Mouse (Mus musculus): ENCODE data around the gene Clic1. TPM values are rescaled to one million over a fixed set of nuclear protein-coding genes. Genes with fewer than 3 reads are reported as not detected.
"Not testable (repeated sequence)": the region's sequence is repeated elsewhere in the genome, so short reads cannot be mapped to it uniquely, and the experiment has no call there.

Gene Clic1
- polyA plus RNA-seq, 1 experiment, result 173 TPM

- H3K9ac ChIP-seq (ENCODE audit: low read depth, poor library complexity, severe bottlenecking), result no peak overlapping the region
- no peaks in the 10 kb centered on the region for H3K9me3 ChIP-seq (replicated peaks; ENCODE audit: control insufficient read depth, insufficient read depth, low read length, poor library complexity, severe bottlenecking)
- no peaks in the 10 kb centered on the region for H3K4me1 ChIP-seq (ENCODE audit: control insufficient read depth, insufficient read depth, low read length)
- no peak overlapping the region for H3K4me3 ChIP-seq (ENCODE audit: low read depth, low read length)
- no peaks in the 10 kb centered on the region for H3K27me3 ChIP-seq (ENCODE audit: control insufficient read depth, insufficient read depth, low read length, poor library complexity, severe bottlenecking)
- H3K27ac ChIP-seq (ENCODE audit: insufficient read depth, low read length), result no peak overlapping the region
- TF ChIP-seq POLR2A (IDR thresholded peaks at IDR 0.05; ENCODE audit: insufficient read depth, low read length) (no peak), CTCF (IDR thresholded peaks at IDR 0.05; ENCODE audit: low read depth, low read length) (no peak), EP300 (IDR thresholded peaks at IDR 0.05; ENCODE audit: insufficient read depth, low read depth, low read length) (no peak)
- H3K36me3 ChIP-seq (ENCODE audit: control insufficient read depth, insufficient read depth, low read length, poor library complexity, severe bottlenecking), result peaks cover 37% of the 10 kb centered on the region
These were observed 45.6 kb upstream of the Clic1 start for GRCm38 (mm10) chr17:35004075-35004717.

GRCm38 (mm10) chr17:35005158-35005557, 44.6 kb upstream of the Clic1 start:
- Histone ChIP-seq H3K27me3 (ENCODE audit: control insufficient read depth, insufficient read depth, low read length, poor library complexity, severe bottlenecking) (no peaks in the 10 kb centered on the region), H3K9me3 (replicated peaks; ENCODE audit: control insufficient read depth, insufficient read depth, low read length, poor library complexity, severe bottlenecking) (no peaks in the 10 kb centered on the region), H3K9ac (ENCODE audit: low read depth, poor library complexity, severe bottlenecking) (no peak overlapping the region), H3K4me3 (ENCODE audit: low read depth, low read length) (no peak overlapping the region), H3K27ac (ENCODE audit: insufficient read depth, low read length) (no peak overlapping the region), H3K4me1 (ENCODE audit: control insufficient read depth, insufficient read depth, low read length) (no peaks in the 10 kb centered on the region), H3K36me3 (ENCODE audit: control insufficient read depth, insufficient read depth, low read length, poor library complexity, severe bottlenecking) (peaks cover 42% of the 10 kb centered on the region)
- no peak for TF ChIP-seq POLR2A (IDR thresholded peaks at IDR 0.05; ENCODE audit: insufficient read depth, low read length)
- no peak for TF ChIP-seq EP300 (IDR thresholded peaks at IDR 0.05; ENCODE audit: insufficient read depth, low read depth, low read length)
- TF ChIP-seq CTCF (IDR thresholded peaks at IDR 0.05; ENCODE audit: low read depth, low read length), result no peak

GRCm38 (mm10) chr17:35005902-35006301, 43.9 kb upstream of the Clic1 start:
- not testable (repeated sequence) for H3K27ac ChIP-seq (ENCODE audit: insufficient read depth, low read length); H3K4me1 ChIP-seq (ENCODE audit: control insufficient read depth, insufficient read depth, low read length); H3K27me3 ChIP-seq (ENCODE audit: control insufficient read depth, insufficient read depth, low read length, poor library complexity, severe bottlenecking); H3K9me3 ChIP-seq (replicated peaks; ENCODE audit: control insufficient read depth, insufficient read depth, low read length, poor library complexity, severe bottlenecking); H3K4me3 ChIP-seq (ENCODE audit: low read depth, low read length); H3K9ac ChIP-seq (ENCODE audit: low read depth, poor library complexity, severe bottlenecking)
- H3K36me3 ChIP-seq (ENCODE audit: control insufficient read depth, insufficient read depth, low read length, poor library complexity, severe bottlenecking), result peaks cover 49% of the 10 kb centered on the region

- Histone ChIP-seq H3K4me3 (ENCODE audit: low read depth, low read length) (no peak overlapping the region), H3K27ac (ENCODE audit: insufficient read depth, low read length) (no peak overlapping the region), H3K36me3 (ENCODE audit: control insufficient read depth, insufficient read depth, low read length, poor library complexity, severe bottlenecking) (peaks cover 65% of the 10 kb centered on the region), H3K4me1 (ENCODE audit: control insufficient read depth, insufficient read depth, low read length) (no peaks in the 10 kb centered on the region), H3K9ac (ENCODE audit: low read depth, poor library complexity, severe bottlenecking) (no peak overlapping the region), H3K9me3 (replicated peaks; ENCODE audit: control insufficient read depth, insufficient read depth, low read length, poor library complexity, severe bottlenecking) (no peaks in the 10 kb centered on the region), H3K27me3 (ENCODE audit: control insufficient read depth, insufficient read depth, low read length, poor library complexity, severe bottlenecking) (no peaks in the 10 kb centered on the region)
- TF ChIP-seq CTCF (IDR thresholded peaks at IDR 0.05; ENCODE audit: low read depth, low read length) (no peak), EP300 (IDR thresholded peaks at IDR 0.05; ENCODE audit: insufficient read depth, low read depth, low read length) (no peak), POLR2A (IDR thresholded peaks at IDR 0.05; ENCODE audit: insufficient read depth, low read length) (no peak)
These were observed 42.3 kb upstream of the Clic1 start for GRCm38 (mm10) chr17:35007387-35007991.

- no peak overlapping the region for H3K4me3 ChIP-seq (ENCODE audit: low read depth, low read length)
- no peaks in the 10 kb centered on the region for H3K27me3 ChIP-seq (ENCODE audit: control insufficient read depth, insufficient read depth, low read length, poor library complexity, severe bottlenecking)
- no peaks in the 10 kb centered on the region for H3K9me3 ChIP-seq (replicated peaks; ENCODE audit: control insufficient read depth, insufficient read depth, low read length, poor library complexity, severe bottlenecking)
- no peak overlapping the region for H3K9ac ChIP-seq (ENCODE audit: low read depth, poor library complexity, severe bottlenecking)
- H3K36me3 ChIP-seq (ENCODE audit: control insufficient read depth, insufficient read depth, low read length, poor library complexity, severe bottlenecking), result peaks cover 72% of the 10 kb centered on the region
- no peaks in the 10 kb centered on the region for H3K4me1 ChIP-seq (ENCODE audit: control insufficient read depth, insufficient read depth, low read length)
- H3K27ac ChIP-seq (ENCODE audit: insufficient read depth, low read length), result no peak overlapping the region
- TF ChIP-seq CTCF (IDR thresholded peaks at IDR 0.05; ENCODE audit: low read depth, low read length), result no peak
- no peak for TF ChIP-seq EP300 (IDR thresholded peaks at IDR 0.05; ENCODE audit: insufficient read depth, low read depth, low read length)
- no peak for TF ChIP-seq POLR2A (IDR thresholded peaks at IDR 0.05; ENCODE audit: insufficient read depth, low read length)
These were observed 40.2 kb upstream of the Clic1 start for GRCm38 (mm10) chr17:35009586-35009985.

GRCm38 (mm10) chr17:35011440-35011839, 38.3 kb upstream of the Clic1 start:
- no peaks in the 10 kb centered on the region for H3K4me1 ChIP-seq (ENCODE audit: control insufficient read depth, insufficient read depth, low read length)
- TF ChIP-seq POLR2A (IDR thresholded peaks at IDR 0.05; ENCODE audit: insufficient read depth, low read length) (no peak), CTCF (IDR thresholded peaks at IDR 0.05; ENCODE audit: low read depth, low read length) (no peak), EP300 (IDR thresholded peaks at IDR 0.05; ENCODE audit: insufficient read depth, low read depth, low read length) (no peak)
- no peak overlapping the region for H3K27ac ChIP-seq (ENCODE audit: insufficient read depth, low read length)
- H3K27me3 ChIP-seq (ENCODE audit: control insufficient read depth, insufficient read depth, low read length, poor library complexity, severe bottlenecking), result no peaks in the 10 kb centered on the region
- H3K9ac ChIP-seq (ENCODE audit: low read depth, poor library complexity, severe bottlenecking), result no peak overlapping the region
- no peak overlapping the region for H3K4me3 ChIP-seq (ENCODE audit: low read depth, low read length)
- H3K36me3 ChIP-seq (ENCODE audit: control insufficient read depth, insufficient read depth, low read length, poor library complexity, severe bottlenecking), result peaks cover 72% of the 10 kb centered on the region
- H3K9me3 ChIP-seq (replicated peaks; ENCODE audit: control insufficient read depth, insufficient read depth, low read length, poor library complexity, severe bottlenecking), result no peaks in the 10 kb centered on the region

Data from ES-Bruce4 (cell line).